Mouse (Mus musculus): ENCODE measurements at regions not wholly inside any gene's neighbourhood (a gene's known extent, or its start where the extent isn't known, plus 50 kb on each side); places are given as distances from the start of the nearest gene placed in this dataset.
A peak's percentile ranks its signal among the peaks of the same experiment; 100 is the strongest.
"Not testable (repeated sequence)": the region's sequence is repeated elsewhere in the genome, so short reads cannot be mapped to it uniquely, and the experiment has no call there.

DNA sequence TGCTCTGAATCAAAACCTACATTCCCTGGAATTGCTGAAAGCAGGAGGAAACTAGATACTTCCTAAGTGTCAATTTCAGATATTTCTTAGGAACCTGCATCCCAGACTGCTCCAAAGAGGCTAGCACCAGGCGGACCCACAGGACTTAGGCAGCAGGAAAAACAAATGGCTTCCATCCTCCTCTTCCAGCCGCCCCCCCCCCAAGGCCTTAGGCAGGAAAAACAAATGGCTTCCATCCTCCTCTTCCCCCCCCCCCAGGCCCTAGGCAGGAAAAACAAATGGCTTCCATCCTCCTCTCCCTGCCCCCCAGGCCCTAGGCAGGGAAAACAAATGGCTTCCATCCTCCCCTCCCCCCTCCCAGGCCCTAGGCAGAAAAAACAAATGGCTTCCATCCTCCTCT is 64.5 kb upstream of the Nap1l2 start:
- H3K27me3 ChIP-seq (replicated peaks), result no peaks in the 10 kb centered on the region
- no peaks in the 10 kb centered on the region for H3K4me1 ChIP-seq
- H3K9ac ChIP-seq, result no peak overlapping the region
- no peak for ATAC-seq (replicated peaks)
- 88% methylated on average over 2 of the region's 2 CpGs for WGBS
- H3K4me3 ChIP-seq, result no peak overlapping the region
- no peak overlapping the region for H3K27ac ChIP-seq
- no peaks in the 10 kb centered on the region for H3K9me3 ChIP-seq
- H3K4me2 ChIP-seq, result no peak overlapping the region
- H3K36me3 ChIP-seq (replicated peaks), result no peaks in the 10 kb centered on the region

DNA sequence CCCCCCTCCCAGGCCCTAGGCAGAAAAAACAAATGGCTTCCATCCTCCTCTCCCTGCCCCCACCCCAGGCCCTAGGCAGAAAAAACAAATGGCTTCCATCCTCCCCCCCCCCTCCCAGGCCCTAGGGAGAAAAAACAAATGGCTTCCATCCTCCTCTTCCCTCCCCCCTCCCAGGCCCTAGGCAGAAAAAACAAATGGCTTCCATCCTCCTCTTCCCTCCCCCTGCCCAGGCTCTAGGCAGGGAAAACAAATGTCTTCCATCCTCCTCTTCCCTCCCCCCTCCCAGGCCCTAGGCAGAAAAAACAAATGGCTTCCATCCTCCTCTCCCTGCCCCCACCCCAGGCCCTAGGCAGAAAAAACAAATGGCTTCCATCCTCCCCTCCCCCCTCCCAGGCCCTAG is 65.0 kb upstream of the Nap1l2 start:
- not testable (repeated sequence) for H3K9ac ChIP-seq; H3K36me3 ChIP-seq (replicated peaks); H3K27ac ChIP-seq; ATAC-seq (replicated peaks); H3K4me2 ChIP-seq; H3K27me3 ChIP-seq (replicated peaks); H3K4me3 ChIP-seq; H3K4me1 ChIP-seq; H3K9me3 ChIP-seq

DNA sequence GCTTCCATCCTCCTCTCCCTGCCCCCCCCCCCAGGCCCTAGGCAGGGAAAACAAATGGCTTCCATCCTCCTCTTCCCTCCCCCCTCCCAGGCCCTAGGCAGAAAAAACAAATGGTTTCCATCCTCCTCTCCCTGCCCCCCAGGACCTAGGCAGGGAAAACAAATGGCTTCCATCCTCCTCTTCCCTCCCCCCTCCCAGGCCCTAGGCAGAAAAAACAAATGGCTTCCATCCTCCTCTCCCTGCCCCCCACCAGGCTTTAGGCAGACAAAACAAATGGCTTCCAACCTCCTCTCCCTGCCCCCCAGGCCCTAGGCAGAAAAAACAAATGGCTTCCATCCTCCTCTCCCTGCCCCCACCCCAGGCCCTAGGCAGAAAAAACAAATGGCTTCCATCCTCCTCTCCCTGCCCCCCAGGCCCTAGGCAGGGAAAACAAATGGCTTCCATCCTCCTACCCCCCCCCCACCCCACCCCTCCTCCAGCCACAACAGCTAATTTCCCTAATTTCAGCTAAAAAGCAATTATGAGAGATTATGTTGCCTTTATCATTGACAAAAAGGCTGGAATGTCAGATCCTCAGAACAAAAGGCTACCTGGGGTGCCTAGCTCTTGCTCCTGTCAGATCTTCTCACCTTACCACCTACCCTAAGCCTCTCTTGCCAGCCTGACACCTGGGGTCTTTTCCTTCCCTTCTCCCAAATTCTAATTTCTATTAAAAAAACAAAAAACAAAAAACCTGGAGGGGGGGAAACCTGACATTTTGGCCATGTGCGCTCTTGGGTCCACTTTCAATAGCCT is 65.8 kb upstream of the Nap1l2 start:
- WGBS, result 59% methylated on average over 1 of the region's 1 CpGs
- not testable (repeated sequence) for H3K9ac ChIP-seq; H3K36me3 ChIP-seq (replicated peaks); ATAC-seq (replicated peaks); H3K9me3 ChIP-seq; H3K4me1 ChIP-seq; H3K4me3 ChIP-seq; H3K4me2 ChIP-seq; H3K27me3 ChIP-seq (replicated peaks); H3K27ac ChIP-seq

DNA sequence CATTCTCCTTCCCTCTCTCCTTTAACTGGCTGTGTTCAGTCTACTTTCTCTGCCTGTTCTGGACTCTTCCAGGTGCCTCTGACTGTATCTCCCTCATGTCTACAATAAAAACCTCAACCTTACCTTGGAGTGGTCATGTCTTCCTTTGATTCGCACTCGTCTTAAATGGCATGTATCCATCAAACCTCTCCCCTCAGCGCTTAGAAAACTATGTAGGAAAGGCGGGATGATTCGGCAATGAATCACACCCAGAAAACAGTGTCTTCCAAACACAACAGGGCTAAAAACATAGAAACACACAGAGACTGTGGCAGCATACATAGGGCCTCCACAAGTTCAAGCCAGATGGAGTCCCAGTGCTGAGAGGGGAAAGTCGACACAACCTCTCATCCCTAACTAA is 66.4 kb upstream of the Nap1l2 start:
- H3K27ac ChIP-seq, result no peak overlapping the region
- no peaks in the 10 kb centered on the region for H3K9me3 ChIP-seq
- H3K36me3 ChIP-seq (replicated peaks), result no peaks in the 10 kb centered on the region
- WGBS, result 80% methylated on average over 6 of the region's 6 CpGs
- no peak overlapping the region for H3K4me2 ChIP-seq
- H3K4me3 ChIP-seq, result no peak overlapping the region
- no peak for ATAC-seq (replicated peaks)
- H3K27me3 ChIP-seq (replicated peaks), result no peaks in the 10 kb centered on the region
- no peaks in the 10 kb centered on the region for H3K4me1 ChIP-seq
- H3K9ac ChIP-seq, result no peak overlapping the region

DNA sequence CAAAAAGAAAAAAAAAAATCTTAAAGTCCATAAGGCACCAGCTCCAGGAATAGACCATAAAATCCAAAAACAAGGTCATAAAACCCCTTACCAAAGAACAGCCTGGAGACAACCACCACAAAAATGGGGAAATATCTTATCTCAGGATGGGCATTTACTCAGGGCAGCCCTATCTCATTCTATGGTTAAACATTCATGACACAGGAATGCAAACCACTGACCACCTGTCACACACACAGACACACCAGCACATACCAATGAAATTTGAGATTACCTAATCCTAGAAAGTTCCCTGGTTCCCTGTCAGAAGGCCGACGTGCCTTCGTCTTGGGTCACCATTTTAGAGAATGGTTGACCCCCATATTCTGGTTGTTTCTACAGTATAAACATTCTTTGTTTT is 66.3 kb upstream of the Cdx4 start:
- H3K27me3 ChIP-seq (replicated peaks), result peaks cover 5% of the 10 kb centered on the region; the same call in 1 of the 2 replicates
- no peak for ATAC-seq (replicated peaks)
- H3K4me3 ChIP-seq, result no peak overlapping the region
- no peak overlapping the region for H3K4me2 ChIP-seq
- no peak overlapping the region for H3K9ac ChIP-seq
- WGBS, result 96% methylated on average over 3 of the region's 3 CpGs
- no peaks in the 10 kb centered on the region for H3K9me3 ChIP-seq
- no peaks in the 10 kb centered on the region for H3K36me3 ChIP-seq (replicated peaks)
- no peak overlapping the region for H3K27ac ChIP-seq
- H3K4me1 ChIP-seq, result no peaks in the 10 kb centered on the region

DNA sequence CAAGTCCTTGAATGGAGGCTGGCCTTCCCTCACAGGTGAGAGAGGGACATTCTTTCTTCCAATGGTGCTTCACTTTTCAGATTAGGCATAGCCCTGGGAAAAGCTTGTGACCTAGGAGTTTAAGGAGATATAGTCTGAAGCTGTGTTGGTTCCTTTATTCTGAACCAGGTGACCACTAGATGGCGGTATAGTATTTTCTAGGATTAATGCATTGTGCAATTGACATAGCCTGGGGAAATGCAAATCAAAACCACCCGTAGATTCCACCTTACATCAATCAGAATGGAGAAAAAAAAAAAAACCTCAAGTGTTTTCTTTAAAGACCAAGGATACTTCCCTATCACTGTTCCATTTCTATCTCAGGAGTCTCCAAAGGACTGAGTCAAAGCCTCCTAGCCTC is 61.3 kb upstream of the Cdx4 start:
- H3K27me3 ChIP-seq (replicated peaks), result peaks cover 12% of the 10 kb centered on the region; the same call in 1 of the 2 replicates
- ATAC-seq (replicated peaks), result 0 out of 2 replicates have a peak, but pooled peaks have one; percentile 45
- WGBS, result 0% methylated on average over 2 of the region's 2 CpGs
- no peak overlapping the region for H3K4me2 ChIP-seq
- H3K36me3 ChIP-seq (replicated peaks), result no peaks in the 10 kb centered on the region
- no peak overlapping the region for H3K27ac ChIP-seq
- no peaks in the 10 kb centered on the region for H3K9me3 ChIP-seq
- no peak overlapping the region for H3K9ac ChIP-seq
- no peak overlapping the region for H3K4me3 ChIP-seq
- no peaks in the 10 kb centered on the region for H3K4me1 ChIP-seq

All from midbrain, embryonic 15.5 days (tissue).